Mouse (Mus musculus): ENCODE measurements at regions not wholly inside any gene's neighbourhood (a gene's known extent, or its start where the extent isn't known, plus 50 kb on each side); places are given as distances from the start of the nearest gene placed in this dataset.

DNA sequence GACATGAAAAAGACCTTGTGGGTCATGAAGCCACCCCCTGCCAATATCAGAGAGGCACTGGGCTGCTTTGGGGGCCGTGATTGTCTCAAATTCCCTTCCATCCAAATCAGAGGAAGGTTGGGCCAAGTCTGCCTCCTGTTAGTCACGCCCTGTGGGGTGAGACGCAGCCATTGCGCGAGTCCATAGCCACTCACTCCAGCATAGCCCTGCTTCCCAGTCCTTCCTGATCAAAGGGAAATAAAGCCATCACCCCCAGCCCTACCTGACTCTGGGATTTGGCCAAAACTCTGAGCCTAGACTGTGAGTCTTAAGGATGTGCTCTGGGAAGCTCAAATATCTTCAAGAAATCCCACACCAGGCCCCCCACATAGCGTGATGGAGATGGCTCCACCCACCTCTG, 620.4 kb upstream of the 3110018I06Rik start:
- no peak for DNase-seq (ENCODE audit: low read depth, low spot score)

DNA sequence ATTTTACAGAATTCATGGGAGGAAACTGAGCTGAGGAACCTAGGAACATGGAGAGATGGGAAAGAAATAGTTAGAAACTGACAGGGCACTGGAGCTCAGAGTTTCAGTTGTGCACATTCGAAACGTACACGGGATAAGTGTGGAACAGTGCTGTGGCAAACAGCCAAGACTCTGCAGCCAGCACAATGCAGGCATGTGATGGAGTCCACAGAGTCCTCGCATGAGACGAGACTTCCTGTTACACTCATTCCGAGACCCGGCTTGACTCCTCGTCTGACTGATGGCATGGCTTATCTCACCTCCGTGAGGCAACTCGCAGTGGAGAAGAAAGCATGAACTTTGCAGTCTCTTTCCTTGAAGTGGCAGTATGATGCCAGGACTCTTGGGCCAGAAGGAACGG, 617.0 kb upstream of the 3110018I06Rik start:
- peak; percentile 45 for DNase-seq (ENCODE audit: low read depth, low spot score)

DNA sequence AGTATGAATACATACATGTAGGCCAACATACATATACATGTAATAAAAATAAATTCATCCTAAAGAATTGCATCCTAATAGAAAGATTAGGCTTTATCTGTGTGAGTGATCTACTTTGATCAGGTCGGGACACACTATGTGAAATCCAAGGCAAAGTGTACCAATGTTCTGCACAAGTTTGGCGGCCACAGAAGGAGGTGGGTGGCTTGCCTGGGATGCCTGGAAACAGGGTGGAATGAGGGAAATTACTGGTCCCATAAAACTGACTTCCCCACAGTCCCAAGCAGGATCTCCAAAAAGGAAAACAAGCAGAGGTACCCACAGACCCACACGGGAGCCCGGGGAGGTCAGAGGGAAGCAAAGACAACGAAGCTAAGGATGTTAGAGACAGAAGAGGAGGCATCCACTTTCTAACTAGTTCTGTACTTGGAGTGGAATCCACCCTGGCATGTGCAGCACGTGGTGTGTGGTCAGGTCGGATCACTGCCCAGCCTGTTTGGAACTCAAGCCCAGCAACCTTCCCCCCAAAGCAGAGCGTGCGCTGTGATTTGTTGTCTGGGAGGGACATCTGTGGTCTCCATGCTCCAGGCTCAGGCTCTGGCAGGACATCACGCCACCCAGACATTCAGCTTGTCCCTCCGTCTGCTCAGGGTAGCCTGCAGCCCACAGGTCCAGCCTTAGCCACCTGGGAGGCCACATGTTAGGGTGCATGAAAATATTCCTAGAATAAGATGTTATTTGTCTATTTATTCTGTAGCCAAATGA, 615.3 kb upstream of the 3110018I06Rik start:
- DNase-seq (ENCODE audit: low read depth, low spot score): no peak

DNA sequence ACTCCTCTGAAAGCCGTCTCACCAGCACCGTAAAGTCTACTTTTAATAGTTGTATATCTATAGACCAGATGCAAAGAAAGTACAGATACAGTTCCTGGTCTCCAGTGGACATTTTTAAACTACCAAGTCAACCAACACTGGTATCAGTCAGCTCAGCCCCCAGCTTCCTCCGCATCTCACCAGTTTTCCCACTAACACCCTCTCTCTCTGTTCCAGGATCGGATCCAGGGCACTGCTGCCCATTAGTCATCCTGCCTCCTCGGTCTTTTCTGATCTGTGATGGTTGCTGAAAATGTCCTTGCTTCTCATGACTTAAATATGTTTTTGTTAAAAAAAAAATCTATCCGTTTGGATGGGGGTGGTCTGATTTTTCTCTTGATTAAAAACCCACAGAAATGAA, 598.1 kb upstream of the 3110018I06Rik start:
- no peak for DNase-seq (ENCODE audit: low read depth, low spot score)

DNA sequence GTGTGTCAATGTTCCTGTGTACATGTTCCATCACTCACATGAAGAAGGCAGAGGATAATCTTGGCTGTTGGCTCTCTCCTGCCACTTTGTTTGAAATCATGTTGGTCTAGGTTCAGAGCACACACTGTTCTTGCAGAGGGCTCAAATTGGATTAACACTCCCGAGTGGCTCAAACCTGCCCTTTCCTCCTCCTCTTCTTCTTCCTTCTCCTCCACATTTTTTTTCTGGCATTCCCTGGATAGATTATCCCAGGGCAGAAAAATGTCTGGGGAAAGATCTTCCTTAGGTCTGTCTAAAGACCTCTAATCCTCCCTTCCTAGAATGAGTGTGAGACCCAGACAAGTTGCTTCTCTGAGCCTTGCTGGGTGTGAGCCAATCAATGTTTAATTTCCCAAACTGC, 594.4 kb upstream of the 3110018I06Rik start:
- no peak for DNase-seq (ENCODE audit: low read depth, low spot score)

DNA sequence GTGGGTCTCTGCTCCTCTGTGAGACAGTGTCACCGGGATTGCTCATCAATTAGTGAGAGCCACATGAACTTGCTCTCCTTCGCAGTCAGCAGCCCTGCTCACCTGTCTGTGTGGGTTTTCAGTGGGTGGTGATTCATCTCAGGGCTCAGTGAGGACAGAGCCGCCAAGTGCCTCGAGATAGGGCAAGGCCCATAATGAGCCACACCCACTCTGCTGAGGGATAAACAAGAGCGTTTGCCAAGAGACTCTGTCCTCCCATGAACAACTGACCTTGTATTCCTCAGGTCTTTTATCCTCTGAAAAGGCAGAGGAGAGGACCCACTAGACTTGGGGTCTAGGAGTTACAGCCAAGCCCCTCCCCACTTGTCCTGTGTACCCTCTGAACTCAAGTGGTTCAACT, 584.2 kb upstream of the 3110018I06Rik start:
- DNase-seq (ENCODE audit: low read depth, low spot score): no peak

DNA sequence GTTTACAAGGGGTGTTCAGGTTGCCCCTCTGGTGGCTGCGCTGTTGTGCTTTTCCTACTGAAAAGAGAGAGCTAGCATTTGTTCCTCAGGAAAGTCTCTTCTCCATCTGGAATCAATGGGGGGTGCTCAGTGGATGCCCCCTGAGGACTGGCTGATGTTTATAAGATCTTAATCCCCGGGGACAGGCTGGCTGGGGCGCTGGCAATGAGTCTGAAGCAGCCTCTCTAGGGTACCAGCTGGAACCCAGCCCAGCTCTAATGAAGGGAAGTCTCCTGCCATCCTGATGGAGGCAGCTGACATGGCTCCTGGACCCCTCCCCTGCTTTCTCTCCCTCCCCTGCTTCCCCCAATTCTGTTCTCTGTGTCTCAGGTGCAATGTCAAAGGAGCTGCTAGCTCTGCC, 575.6 kb upstream of the 3110018I06Rik start:
- DNase-seq (ENCODE audit: low read depth, low spot score): no peak

DNA sequence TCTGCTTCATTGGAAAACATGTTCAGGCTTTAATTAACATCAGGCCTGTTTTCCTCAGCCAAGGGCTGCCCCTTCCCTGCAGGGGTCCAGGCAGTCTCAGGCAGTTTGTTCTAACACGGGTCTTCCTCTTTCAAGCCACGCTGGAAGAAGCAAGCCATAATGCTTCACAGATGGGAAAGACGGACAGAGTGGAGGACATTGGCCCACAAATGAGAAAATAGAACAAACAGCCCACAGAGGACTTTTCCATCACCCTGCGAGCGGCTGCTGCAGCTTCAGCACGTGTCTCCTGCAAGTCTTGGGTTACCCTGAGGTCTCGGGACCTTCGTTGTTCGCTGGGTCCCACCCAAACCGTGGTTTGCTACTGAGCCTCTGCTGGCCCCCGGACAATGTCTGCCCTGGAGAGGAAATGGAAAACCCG, 565.9 kb upstream of the 3110018I06Rik start:
- DNase-seq (ENCODE audit: low read depth, low spot score): no peak

DNA sequence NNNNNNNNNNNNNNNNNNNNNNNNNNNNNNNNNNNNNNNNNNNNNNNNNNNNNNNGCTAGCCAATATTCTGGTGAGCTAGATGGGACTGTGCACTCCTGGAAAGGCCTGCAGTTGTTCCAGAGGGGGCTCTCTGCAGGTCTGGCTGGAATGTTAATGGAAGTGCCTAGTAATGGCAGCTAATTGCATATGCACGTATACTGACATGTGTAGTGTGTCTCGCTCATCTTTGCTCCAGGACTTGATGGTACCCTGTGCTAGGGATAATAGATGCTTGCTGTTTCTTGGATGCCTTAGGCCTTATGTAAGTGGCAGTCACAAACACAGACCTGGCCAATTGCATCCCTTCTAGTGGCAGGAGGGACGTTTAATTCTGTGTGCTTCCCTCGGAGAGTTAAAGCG, 560.0 kb upstream of the 3110018I06Rik start:
- no peak for DNase-seq (ENCODE audit: low read depth, low spot score)

DNA sequence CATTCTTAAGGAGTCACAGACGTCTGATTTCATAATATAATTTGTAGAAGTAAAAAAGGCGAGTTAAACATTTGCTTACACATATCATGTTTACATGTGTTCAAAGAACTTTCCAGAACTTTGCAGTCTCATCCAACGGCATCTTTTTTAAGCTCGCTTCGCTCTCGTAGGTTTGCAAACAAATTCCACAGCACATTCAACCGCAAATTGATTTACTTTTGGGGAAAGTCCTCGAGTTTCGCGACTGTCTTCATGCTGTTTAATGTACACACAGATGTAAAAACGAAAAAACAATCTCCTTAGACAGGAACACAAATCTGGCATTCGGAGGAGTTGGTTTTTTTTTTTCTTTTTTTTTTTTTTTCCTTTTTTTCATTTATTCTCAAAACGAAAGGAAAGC, 559.3 kb upstream of the 3110018I06Rik start:
- DNase-seq (ENCODE audit: low read depth, low spot score): no peak

DNA sequence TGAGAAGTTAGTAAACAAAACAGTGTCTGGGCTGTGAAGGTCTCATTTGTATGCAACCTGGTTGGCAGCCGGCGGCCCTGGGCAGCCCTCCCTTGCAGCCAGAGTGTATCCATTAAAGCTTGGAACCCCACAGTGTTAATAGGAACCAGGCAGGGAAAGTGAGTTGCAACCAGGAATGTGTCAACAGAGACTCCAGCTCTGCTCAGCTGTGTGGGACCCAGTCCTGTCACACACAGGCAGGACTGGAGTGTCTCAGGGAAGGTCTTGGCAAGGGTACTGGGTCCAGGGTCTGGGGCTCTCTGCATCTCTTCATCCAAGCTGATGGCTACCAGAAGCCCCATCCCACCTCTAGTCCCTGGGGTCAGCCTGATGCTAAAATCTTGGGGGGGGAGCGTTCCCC, 556.8 kb upstream of the 3110018I06Rik start:
- no peak for DNase-seq (ENCODE audit: low read depth, low spot score)

DNA sequence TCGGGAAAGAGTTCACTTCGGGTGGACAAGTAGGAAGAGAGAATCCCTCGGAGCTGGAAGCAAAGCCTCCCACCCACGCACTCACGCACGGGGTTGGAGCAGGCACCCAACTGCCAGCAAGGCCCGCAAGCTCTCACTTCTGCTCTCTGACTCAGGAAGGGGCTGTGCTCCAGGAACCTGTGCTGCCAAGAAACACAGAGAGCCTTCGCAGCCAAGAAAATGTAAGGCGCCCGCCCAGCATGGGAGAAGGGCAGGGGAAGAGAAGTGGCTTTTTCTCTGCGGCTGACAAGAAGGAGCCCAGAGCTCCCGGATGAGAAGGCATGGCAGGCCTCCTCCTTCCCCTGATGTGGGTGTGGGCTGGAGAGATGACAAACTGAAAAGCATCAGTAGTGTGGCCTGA, 549.1 kb upstream of the 3110018I06Rik start:
- no peak for DNase-seq (ENCODE audit: low read depth, low spot score)

DNA sequence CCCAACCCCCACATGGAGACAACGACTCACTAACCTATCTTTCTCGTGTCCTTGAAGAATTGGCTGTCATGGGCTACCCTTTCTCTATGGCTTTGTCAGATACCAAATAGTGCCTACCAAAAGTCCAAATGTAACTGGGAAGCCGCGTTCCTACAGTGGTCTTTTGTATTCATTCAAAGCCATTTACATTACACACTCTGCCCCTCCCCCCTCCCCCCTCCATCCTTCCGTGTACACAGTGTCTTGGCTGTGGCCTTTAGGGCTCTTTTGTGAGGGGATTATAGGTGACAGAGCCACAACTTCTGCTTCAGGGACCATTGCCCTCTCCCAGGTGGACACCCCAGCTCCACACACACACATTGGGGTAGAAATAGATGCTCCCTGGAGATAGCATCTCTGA, 544.6 kb upstream of the 3110018I06Rik start:
- no peak for DNase-seq (ENCODE audit: low read depth, low spot score)

DNA sequence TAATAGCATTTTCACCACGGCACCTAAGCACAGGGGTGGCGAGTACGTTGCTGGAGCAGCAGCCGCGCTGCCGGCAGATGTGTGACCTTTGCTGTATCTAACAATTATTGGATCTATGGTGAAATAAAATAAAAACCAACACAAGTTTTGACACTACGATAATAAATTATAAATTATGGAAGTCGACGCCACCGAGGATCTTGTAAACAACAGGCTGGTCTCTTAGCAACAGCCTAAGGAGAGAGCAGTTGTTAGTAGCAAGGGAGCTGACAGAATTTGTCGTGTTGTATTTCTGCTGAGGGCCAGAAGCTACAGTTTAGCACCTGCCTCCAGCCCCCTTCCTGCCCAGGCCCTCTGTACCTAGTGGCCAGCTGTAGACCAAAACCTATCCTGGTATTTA, 535.8 kb upstream of the 3110018I06Rik start:
- DNase-seq (ENCODE audit: low read depth, low spot score): no peak

DNA sequence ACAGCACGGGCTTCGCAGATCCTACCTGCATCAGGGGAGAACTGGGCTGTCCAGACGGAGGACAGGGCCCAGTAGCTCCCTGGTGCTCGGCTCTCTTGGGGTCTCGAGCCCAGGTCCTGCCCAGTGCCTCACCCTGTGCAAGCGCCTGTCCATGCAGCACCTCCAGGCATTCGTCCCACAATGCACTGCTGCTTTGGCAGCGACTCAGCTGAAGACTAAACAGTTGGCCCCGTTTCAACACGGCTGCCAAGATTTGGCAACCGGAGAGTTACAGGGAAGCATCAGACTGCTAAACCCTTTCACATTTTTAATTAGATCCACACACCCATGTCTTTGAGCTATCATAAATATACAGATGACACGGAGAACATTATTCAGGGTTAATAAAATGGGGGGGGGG, 532.7 kb upstream of the 3110018I06Rik start:
- DNase-seq (ENCODE audit: low read depth, low spot score): no peak

DNA sequence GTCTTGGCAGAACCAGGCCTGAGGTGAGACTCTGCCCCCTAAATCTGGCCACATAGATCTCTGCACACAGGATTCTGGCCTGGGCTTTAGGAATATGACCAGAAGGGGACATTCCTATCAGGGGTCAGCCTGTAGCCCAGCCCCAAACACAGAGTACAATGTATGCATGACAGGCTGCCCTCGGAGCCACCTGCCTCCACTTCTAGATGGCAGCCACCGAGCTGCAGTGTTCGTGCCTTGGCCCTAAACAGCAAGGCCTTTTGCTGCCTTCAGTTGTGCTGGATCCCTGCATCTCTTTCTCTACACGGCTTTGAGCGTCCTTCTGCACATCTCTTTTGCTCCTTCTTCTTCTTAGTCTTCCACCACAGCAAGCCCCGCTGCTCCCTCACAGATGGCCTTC, 532.2 kb upstream of the 3110018I06Rik start:
- DNase-seq (ENCODE audit: low read depth, low spot score): no peak

DNA sequence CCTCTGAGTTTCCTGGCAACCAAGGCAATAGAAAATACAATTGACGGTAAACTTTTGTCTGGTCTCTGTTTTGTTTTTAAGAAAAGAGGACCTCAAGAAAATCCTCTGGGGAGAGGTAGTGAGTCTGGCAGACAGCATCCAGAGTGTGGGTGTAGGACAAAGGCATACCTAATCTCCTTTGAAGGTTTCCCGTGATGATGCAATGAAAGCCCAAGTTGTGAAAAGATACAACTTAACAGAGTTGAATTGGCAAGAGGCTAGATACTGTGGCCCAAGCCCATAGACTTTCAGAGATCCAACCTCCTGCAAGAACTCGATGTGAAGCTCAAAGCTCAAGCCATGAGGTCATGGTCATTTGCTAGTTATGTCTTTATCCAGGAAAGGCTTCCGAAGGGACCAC, 526.4 kb upstream of the 3110018I06Rik start:
- DNase-seq (ENCODE audit: low read depth, low spot score): no peak

DNA sequence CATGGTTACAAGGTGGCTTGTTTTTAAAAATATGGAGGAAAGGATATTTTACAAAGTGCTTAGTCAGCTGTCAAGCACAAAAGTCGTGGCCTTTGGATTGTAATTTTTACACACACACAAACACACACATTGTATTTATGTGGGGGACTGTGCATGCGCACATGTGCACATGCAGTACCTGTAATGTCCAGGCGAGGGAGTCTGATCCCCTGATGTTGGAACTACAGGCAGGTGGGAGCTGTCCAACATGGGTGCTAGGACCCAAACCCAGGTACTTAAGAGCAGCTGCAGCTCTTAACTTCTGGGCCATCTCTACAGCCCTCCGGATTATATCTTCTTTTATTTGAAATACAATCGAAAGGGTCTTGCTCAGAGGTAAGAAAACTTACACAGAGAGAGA, 524.7 kb upstream of the 3110018I06Rik start:
- peak; percentile 50 for DNase-seq (ENCODE audit: low read depth, low spot score)

DNA sequence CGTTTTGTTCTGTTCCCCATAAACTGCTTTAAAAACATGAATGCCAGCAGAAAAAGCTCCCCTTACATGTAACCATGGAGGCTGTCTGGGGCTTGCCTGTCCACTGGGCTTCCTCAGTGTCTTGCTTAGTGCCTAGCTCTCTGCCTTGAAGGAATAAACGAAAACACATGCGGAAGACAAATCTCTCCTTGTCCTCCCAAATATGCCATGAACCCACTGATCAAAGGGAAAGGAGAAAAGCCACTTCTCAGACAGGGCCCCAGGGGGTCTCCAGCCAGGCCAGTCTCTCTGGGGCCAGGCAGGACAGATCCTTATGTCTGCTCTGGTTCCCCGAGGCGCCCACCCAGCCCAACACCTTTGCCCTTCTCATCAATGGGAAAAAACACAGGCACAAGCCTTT, 518.6 kb upstream of the 3110018I06Rik start:
- no peak for DNase-seq (ENCODE audit: low read depth, low spot score)

DNA sequence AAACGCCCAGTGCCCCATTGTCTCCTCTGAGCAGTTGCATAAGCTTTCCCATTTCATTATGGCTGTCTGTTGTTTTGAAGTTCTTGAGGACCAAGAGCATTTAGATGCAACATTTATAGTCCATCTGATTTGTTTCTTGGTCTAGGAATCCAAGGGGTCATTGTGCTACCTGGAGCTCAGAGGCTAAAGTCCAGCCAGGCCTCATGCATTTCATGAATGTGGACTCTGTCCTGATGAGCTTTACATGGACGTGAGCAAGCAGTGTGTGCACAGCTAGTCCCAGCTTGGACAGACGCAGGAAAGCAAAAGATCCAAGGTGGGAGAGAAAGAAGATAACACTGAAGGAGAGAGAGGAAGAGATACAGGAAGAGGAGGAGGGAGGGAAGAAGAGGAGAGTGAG, 496.0 kb upstream of the 3110018I06Rik start:
- no peak for DNase-seq (ENCODE audit: low read depth, low spot score)

DNA sequence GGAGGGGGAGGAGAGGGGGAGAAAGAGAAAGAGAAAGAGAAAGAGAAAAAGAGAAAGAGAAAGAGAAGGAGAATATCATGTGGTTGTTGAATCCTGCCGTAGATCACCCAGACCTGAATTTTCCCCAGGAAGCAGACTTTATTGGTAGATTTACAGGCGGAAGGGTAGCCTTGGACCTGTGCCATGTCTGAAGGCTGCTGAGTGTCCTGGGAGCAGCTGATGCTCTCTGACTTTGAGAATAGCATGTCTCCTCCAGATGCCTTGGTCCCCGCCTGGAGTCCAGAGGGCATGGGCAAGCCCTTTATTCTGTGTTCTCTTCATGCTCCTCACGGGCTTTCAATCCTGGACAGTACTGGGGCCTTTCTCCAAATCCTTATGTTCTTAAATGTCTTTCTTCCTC, 495.4 kb upstream of the 3110018I06Rik start:
- DNase-seq (ENCODE audit: low read depth, low spot score): no peak

DNA sequence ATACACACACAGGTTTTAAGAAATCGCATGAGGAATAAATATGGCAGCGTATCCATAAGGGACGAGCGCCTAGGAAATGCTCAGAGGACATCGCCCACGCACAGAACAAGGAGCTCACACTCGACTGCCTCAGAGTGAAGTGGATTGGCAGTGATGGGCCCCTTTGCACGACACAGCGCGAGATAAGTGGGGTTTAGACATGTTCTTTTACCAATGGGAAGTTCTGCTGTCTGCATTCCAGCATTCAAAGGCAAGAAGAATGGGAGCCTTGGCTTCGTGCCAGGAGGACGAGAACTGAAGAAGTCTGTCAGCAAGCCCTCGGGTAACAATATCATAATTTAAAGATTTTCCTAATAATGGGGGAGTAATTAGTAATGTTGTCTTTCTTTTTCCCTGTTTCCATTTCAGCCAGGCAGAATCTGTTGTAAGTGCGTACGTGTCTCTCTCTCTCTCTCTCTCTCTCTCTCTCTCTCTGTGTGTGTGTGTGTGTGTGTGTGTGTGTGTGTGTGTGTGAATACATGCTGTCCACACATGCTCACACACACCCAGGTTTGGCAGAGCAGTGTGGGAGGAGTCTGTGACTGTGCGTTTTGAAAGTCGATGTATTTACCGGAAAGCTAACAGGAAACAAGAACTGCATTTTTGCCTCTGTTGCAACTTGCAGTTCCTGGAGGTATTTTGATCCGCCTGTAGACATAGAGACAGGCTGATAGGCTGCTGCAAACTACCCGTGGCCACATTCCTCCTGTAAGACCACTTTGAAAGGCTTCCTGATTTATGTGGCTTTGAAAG, 477.2 kb upstream of the 3110018I06Rik start:
- DNase-seq (ENCODE audit: low read depth, low spot score): peak; percentile 84

DNA sequence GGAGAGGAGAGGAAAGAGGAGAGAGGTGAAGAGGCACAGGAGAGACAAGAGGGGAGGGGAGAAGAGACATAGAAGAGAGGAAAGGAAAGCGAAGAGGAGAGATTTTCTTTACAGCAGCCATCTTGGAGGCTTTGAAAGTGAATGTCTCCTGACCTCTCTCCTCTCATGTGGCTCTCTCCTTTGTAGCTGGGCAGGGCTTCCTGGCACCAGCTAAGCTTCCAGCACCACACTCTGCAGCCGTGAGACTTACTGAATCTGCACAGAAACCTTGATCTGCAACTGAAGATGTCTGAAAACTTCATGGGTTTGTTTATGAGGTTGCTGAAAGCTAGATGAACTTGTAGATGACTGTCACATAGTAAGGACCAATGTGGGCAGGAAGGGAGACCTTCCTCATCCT, 471.6 kb upstream of the 3110018I06Rik start:
- peak; percentile 55 for DNase-seq (ENCODE audit: low read depth, low spot score)
